In genomic region chr11:78803587-78804316, GRCm38 (mm10) we compare ENCODE assay signal across 9 mouse cellular contexts. TPM values are rescaled to one million over a fixed set of nuclear protein-coding genes. Genes with fewer than 3 reads are reported as not detected.
DNase-seq lines count a peak whose midpoint lies in the region; TF ChIP-seq lines count a peak whose summit lies in the region.
"Had no signal": no experiment of that assay in that cellular context is flagged by ENCODE, and none has a peak within 500 bp of the region (broad histone marks: within the 10 kb centered on the region; RNA-seq: fewer than 3 reads in every experiment).

No protein-coding gene starts in this region.

- peaks cover 9% of the 10 kb centered on the region for H3K4me1 ChIP-seq in cortical plate, adult 2 months (ENCODE audit: control insufficient read depth, insufficient read depth, low read length)

- H3K27ac ChIP-seq in cortical plate, adult 2 months (ENCODE audit: insufficient read depth, low read length) = peak overlapping the region; percentile 8; the same call in 1 of the 2 replicates

- intact Hi-C loops in heart, postnatal 14 days (cut with DNase I) = no loop called here

- no peak for TF ChIP-seq CTCF in cortical plate, adult 2 months (IDR thresholded peaks at IDR 0.05; ENCODE audit: extremely low read depth, insufficient read depth, low read length)

- H3K4me3 ChIP-seq in cortical plate, adult 2 months (ENCODE audit: insufficient read depth, low read length) = no peak overlapping the region
- H3K4me3 ChIP-seq: myocyte had no signal

- no peak for TF ChIP-seq POLR2A in cortical plate, adult 2 months (IDR thresholded peaks at IDR 0.05; ENCODE audit: extremely low read depth, insufficient read depth, low read length)

- peak; percentile 57 for DNase-seq in layer of hippocampus, adult 9-11 months
- no peak for DNase-seq in layer of hippocampus, adult 18-20 months (ENCODE audit: low spot score in 2 of 2)
- peak; percentile 71 to 83 for DNase-seq in adrenal gland, adult 18-20 months (ENCODE audit: low spot score in 2 of 2)
- peak; percentile 83 to 88 for DNase-seq in heart, postnatal 14 days
- DNase-seq in lung, postnatal 25 days (ENCODE audit: low spot score) = peak; percentile 84
- no peak for DNase-seq in frontal cortex, postnatal 25 days (ENCODE audit: low spot score in 2 of 2)
- no peak for DNase-seq in left cerebral cortex, adult 11 months (ENCODE audit: low spot score)

RNA-seq across cellular contexts. Expression of gene Lyrm9, which starts 22.6 kb away (rescaled TPM):
- 10 to 100 TPM; 19.7 to 24.2 TPM for total RNA-seq in layer of hippocampus, adult 18-20 months (2021)
- total RNA-seq in adrenal gland, adult 18-20 months (2021) = 10 to 100 TPM; 26.4 to 36.8 TPM
- 19.1 and 20.5 TPM in 2 replicates for polyA plus RNA-seq in cortical plate, adult 2 months (2012; rRNA removed)
- total RNA-seq in heart, postnatal 14 days (2021) = 10 to 100 TPM; 31.1 to 36.3 TPM

RNA-seq across cellular contexts. Expression of gene Ccnq, which starts 52.2 kb away (rescaled TPM):
- total RNA-seq in layer of hippocampus, adult 18-20 months (2021) = 10 to 100 TPM; 19.2 to 19.7 TPM
- total RNA-seq in adrenal gland, adult 18-20 months (2021) = 10 to 100 TPM; 35.8 to 45.9 TPM
- polyA plus RNA-seq in cortical plate, adult 2 months (2012; rRNA removed) = 27.6 and 31.7 TPM in 2 replicates
- 10 to 100 TPM; 12.9 to 14.2 TPM for total RNA-seq in heart, postnatal 14 days (2021)

Comparison
In these comparisons a context has a peak if more than half of its experiments do, and no peak if none do; other contexts are left out.
1. DNase-seq: peak in layer of hippocampus, adult 9-11 months (single experiment), adrenal gland, adult 18-20 months (2 of 2), heart, postnatal 14 days (2 of 2) and lung, postnatal 25 days (single experiment); none in layer of hippocampus, adult 18-20 months (0 of 2), frontal cortex, postnatal 25 days (0 of 2) and left cerebral cortex, adult 11 months (single experiment).